Mouse (Mus musculus): Measurements from ENCODE around the gene Rbm7.
"Not testable (repeated sequence)": the region's sequence is repeated elsewhere in the genome, so short reads cannot be mapped to it uniquely, and the experiment has no call there.

The Rbm7 gene

DNA sequence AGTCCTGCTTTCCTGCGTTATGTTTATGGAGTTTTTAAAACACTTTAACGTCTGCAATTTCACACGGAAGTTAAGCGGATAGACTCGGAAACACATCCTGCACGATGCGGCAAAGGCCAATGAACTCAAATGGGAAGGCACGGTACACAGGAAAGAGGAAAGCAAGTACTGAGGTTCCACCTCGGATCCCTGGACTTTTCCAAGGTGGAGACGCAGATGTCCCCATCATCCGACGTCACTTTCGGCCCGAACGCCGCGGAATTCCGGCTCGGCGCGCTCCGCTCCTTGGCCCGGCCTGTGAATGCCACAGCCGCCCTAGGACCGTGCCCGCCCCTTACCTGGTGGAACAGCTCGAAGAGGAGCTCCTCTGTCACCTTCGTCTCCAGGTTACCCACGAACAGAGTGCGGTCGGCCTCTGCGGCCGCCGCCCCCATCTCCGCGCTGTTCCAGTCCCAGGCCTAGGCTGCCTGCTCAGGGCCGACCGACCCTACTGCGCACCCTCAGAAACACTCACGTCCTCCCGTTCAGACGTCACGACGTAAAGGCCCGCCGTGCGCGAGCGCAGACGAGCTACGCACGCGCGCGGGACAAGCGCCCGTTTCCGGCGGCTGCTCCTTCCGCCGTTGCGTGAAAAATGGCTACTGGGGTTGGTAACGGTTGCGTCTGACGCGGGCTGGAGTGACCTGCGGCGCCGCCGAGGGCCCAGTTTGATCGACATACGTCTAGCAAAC lies at the start of gene Rbm7, which contains the start of gene Gm5617:
Gene Rbm7, minus strand, starts transcription at position 483 of the 731 bp plus-strand sequence.
Gene Gm5617, plus strand, starts transcription at position 626 of the 731 bp plus-strand sequence.
- peak; percentile 93 for DNase-seq (ENCODE audit: low spot score)

DNA sequence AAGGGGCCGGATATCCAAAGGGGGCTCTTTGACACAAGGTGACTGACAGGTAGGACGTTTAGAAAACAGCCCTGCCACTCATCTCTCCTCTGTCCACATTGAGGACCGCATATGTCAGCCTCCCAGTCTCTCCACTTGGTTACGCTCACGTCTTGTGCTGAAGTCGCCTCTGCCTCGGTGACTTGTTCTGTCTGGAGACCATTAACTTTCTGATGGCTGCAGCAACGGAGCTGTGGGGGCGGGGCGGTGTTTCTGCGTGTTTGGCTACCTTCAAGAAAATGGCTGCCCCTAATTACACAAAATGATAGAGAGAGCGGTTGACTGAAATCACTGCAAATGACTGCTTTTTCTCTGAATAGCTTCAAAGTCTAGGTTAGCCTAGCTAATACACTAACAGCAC lies 43.6 kb upstream of the Rbm7 start:
- DNase-seq (ENCODE audit: low spot score), result no peak

DNA sequence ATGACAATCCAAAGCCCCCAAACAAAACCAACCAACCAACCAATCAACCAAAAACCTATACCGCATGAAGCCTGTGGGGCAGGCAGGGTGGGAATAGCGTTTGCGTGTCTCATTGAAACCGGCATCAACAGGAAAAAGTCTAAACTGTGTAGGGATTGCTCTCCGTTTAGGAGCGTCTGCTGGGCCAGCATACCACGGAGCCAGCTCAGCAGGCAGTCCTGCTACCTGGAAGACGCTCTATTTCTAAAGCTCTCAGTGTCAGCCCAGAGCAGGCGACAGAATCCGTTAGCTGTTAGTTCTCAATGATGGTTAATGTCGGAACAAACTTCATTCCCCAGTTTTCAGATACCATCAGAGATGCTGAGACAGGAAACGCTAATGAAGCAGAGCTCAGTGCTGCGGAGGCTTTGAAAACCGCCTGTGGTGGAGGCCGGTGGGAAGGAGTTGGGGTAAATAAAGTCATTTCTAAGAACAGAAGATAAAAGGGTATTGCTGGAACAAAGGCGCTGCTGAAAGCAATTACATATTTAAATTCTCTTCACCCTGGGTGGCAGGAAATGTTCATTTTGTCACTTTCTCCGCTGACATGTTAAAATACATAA lies 43.0 kb upstream of the Rbm7 start:
- no peak for DNase-seq (ENCODE audit: low spot score)

- DNase-seq (ENCODE audit: low spot score), result not testable (repeated sequence)
These were observed 42.5 kb upstream of the Rbm7 start for GRCm38 (mm10) chr9:48537616-48538015.

- no peak for DNase-seq (ENCODE audit: low spot score)
These were observed 41.3 kb upstream of the Rbm7 start for GRCm38 (mm10) chr9:48536414-48536813.

GRCm38 (mm10) chr9:48532730-48533129 lies 37.6 kb upstream of the Rbm7 start:
- DNase-seq (ENCODE audit: low spot score), result no peak

- DNase-seq (ENCODE audit: low spot score), result no peak
These were observed 37.1 kb upstream of the Rbm7 start for GRCm38 (mm10) chr9:48532203-48532602.

GRCm38 (mm10) chr9:48531294-48531693 lies 36.2 kb upstream of the Rbm7 start:
- DNase-seq (ENCODE audit: low spot score), result no peak

- DNase-seq (ENCODE audit: low spot score), result no peak
These were observed 31.4 kb upstream of the Rbm7 start for GRCm38 (mm10) chr9:48526520-48526919.

DNA sequence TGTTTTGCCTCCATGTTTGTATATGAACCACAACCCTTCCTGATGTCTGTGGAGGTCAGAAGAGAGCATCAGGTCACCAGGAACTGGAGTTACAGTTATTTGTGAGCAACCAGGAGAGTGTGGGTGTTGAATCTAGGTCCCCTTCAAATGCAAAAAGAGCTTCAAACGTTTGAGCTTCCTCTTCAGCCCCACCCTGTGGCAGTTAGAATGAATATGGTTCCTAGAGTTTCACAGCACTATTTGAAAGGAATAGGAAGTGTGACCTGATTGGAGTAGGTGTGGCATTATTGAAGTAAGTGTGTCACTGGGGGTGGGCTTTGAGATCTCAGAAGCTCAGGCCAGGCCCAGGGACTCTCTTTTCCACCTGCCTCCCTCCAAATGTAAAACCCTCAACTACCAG lies 30.5 kb upstream of the Rbm7 start:
- DNase-seq (ENCODE audit: low spot score), result no peak

- not testable (repeated sequence) for DNase-seq (ENCODE audit: low spot score)
These were observed 25.3 kb upstream of the Rbm7 start for GRCm38 (mm10) chr9:48520405-48520804.

GRCm38 (mm10) chr9:48517372-48518130 lies 22.5 kb upstream of the Rbm7 start:
- no peak for DNase-seq (ENCODE audit: low spot score)

DNA sequence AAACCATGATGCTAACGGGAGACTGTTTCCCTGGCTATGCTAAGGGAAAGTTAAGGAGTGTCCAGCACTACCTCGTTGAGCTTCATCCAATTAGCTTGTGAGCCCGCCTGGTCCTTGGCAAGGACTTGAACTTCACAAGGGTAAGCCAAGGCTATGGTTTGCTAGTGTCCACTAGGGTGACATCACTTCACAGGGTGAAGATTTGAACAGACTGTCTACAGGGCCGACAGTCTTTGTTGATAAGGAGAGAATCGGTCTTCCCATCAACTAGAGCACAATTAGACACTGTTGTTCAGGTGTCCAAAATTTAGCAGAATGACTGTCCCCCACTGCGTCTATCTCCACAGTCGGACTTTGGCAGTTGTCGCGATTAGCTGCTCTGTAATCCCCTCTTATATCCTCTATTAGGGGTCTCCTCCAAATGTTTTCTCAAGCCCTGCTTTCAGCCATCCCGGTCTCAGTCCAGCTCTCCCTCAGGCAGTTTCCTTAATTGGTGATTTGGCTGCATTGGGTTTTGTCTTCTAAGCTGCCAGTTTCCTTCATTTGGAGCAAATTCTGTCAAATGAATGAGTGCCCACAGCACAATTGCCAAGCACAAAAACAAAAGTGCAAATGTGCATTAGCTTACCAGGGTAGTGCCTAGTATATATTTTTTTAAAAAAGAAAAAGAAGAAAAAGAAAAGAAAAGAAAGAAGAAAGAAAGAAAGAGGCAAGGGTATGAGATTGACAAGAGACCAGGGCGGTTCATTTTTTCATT lies 21.7 kb upstream of the Rbm7 start:
- no peak for DNase-seq (ENCODE audit: low spot score)

GRCm38 (mm10) chr9:48515332-48515731 lies 20.2 kb upstream of the Rbm7 start:
- DNase-seq (ENCODE audit: low spot score), result peak; percentile 56

- DNase-seq (ENCODE audit: low spot score), result peak; percentile 47
These were observed 15.0 kb upstream of the Rbm7 start for GRCm38 (mm10) chr9:48510134-48510533.

- peak; percentile 40 for DNase-seq (ENCODE audit: low spot score)
These were observed 9.8 kb upstream of the Rbm7 start for GRCm38 (mm10) chr9:48504741-48505365.

DNA sequence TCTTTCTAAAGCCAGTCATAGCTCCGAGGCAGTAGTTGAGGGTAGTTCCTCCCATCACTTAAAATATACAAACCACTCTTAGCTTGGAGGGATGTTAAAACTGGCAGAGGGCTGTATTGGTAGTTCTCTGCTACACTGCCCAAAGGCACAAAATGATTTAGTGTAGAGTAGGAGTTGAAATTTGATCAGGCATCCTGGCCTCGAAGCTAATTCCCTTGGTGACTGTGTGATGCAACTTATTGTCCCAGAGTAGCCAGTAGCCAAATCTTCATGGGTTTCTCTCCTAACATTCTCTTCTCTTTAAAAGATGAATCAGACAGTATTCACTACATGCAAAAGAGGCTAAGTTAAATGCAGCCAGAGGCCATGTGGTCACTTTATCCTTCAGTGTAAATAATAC lies 7.9 kb upstream of the Rbm7 start:
- DNase-seq (ENCODE audit: low spot score), result peak; percentile 76

- no peak for DNase-seq (ENCODE audit: low spot score)
These were observed 6.1 kb upstream of the Rbm7 start for GRCm38 (mm10) chr9:48501192-48501591.

GRCm38 (mm10) chr9:48495548-48495932 lies 441 bp upstream of the Rbm7 start:
- no peak for DNase-seq (ENCODE audit: low spot score)

DNA sequence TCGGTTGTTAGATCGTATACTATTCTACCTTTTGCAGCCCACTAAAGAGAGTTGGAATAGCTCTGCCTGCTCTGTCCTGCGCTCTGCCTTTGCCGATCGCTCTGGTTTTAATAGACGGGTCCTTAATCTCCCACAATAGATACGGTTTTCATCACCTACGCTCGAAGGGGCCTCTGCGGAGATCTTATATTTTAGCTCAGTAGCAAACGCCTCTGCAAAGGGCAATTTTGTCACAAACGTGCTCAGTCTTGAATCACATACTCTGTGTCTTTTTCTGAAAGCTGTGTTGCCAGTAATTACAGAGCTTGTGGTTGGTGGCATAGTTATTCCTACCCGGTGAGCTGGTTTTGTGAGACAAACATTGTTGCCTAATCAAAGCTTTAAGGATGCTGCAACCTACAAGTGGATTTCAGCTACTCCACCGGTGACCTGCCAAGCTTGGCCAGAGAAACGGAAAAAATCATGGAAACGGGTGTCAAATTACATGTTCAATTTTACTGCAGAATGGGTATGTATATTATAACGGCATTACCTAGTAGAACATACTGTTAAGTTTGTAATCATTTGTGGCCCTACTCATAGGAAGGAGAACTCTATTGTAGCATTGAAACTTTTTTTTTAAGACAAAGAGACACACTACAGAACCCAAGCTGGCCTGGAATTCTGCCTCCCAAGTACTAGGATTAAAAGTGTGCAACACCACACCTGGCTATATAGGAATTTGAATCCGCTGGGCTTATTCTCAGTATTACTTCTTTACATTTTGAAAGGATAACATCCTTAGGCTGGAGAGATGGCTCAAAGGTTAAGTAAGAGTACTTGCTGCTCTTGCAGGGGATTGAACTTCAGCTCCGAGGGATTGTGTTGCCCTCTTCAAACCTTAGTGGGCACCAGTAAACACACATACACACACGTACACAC lies 13.6 kb downstream of the Rbm7 start:
- DNase-seq (ENCODE audit: low spot score), result peak; percentile 66
